Mouse (Mus musculus) lung, adult 2 months (tissue): ENCODE measurements around the gene Csrnp1.

Experiments used
- CTCF ChIP-seq: fragments of 200-500 bp; IDR thresholded peaks from 2 replicates; pipeline ENCODE4 v1.5.1; 2011; ENCODE audit warnings: mild to moderate bottlenecking, low read length, control low read depth; ENCODE audit not compliant: insufficient read depth
- POLR2A ChIP-seq: fragments of 200-500 bp; IDR thresholded peaks from 2 replicates; pipeline ENCODE4 v1.6.1; 2011; ENCODE audit warnings: low read depth, mild to moderate bottlenecking, control low read depth, low read length, borderline replicate concordance; ENCODE audit errors: extremely low read depth

- TF ChIP-seq CTCF (no peak), POLR2A (no peak)
Measured at GRCm38 (mm10) chr9:119979749-119980148, 4.7 kb downstream of the Csrnp1 start.
